Mouse (Mus musculus) midbrain, embryonic 15.5 days (tissue): ENCODE measurements around the gene Ano2. TPM values are rescaled to one million over a fixed set of nuclear protein-coding genes. Genes with fewer than 3 reads are reported as not detected.

Source experiments
- ATAC-seq: fragments of 200-750 bp; cut with Nextera tagmentation; replicated peaks from 2 replicates; pipeline ENCODE4 v1.8.0; 2017; ENCODE audit warnings: moderate TSS enrichment
- H3K27ac ChIP-seq: fragments of 300-500 bp; sonication (generic); 2 replicates; pipeline ENCODE4 v1.5.1; 2015; ENCODE audit warnings: mild to moderate bottlenecking, inconsistent platforms
- H3K27me3 ChIP-seq: fragments of 300-500 bp; sonication (generic); replicated peaks from 2 replicates; pipeline ENCODE4 v1.6.1; 2015; ENCODE audit warnings: inconsistent platforms
- H3K36me3 ChIP-seq: fragments of 300-500 bp; sonication (generic); replicated peaks from 2 replicates; pipeline ENCODE4 v1.6.1; 2015; ENCODE audit warnings: inconsistent platforms
- H3K4me1 ChIP-seq: fragments of 300-500 bp; sonication (generic); 2 replicates; pipeline ENCODE4 v1.6.1; 2015; ENCODE audit warnings: inconsistent platforms
- H3K4me2 ChIP-seq: fragments of 300-500 bp; sonication (generic); 2 replicates; pipeline ENCODE4 v1.6.1; 2015; ENCODE audit warnings: inconsistent platforms, mild to moderate bottlenecking, moderate library complexity
- H3K4me3 ChIP-seq: fragments of 300-500 bp; sonication (generic); 2 replicates; pipeline ENCODE4 v1.5.1; 2015; ENCODE audit warnings: mild to moderate bottlenecking, inconsistent platforms
- H3K9ac ChIP-seq: fragments of 300-500 bp; sonication (generic); 2 replicates; pipeline ENCODE4 v1.6.1; 2015; ENCODE audit warnings: mild to moderate bottlenecking, inconsistent platforms
- H3K9me3 ChIP-seq: fragments of 300-500 bp; sonication (generic); 2 replicates; pipeline ENCODE4 v1.6.1; 2016; ENCODE audit warnings: inconsistent platforms
- WGBS: fragments of 180-500 bp; shearing (Covaris S2); methylation state at CpG from one replicate; pipeline ENCODE4 v1.1.7; 2015; ENCODE audit warnings: mixed read lengths; 5-methylcytosine and 5-hydroxymethylcytosine counted together
- polyA plus RNA-seq: library from polyadenylated mRNA; unstranded; fragments of >200 nt; fragmentation: Nextera tagmentation; extraction: Ambion mirVana; gene quantifications from 2 replicates; pipeline ENCODE4 v1.2.1, GENCODE M21; 2015

The Ano2 gene
- polyA plus RNA-seq, 1 experiment from 2014 or later: 0.19 TPM

DNA sequence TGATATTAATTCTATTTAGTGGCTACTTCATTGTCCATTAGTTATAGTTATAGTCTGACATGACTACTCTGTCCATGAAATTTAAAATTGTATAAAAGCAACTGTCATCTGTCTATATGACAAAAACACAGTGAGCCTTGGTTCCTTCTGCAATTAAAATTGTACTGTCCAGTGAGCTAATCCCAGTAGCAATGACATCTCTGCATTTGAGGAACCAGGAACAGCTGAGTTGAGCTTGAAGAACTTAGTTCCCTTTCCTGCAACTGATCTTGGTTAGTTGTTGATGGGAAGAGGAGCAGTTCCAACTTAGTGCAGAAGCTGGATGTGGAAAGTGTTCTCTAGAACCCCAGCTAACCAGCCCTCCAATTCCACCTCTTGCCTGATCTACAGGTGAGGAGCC is 4.8 kb upstream of the Ano2 start:
- ATAC-seq: no peak
- H3K36me3 ChIP-seq: no peaks in the 10 kb centered on the region
- no peak overlapping the region for H3K4me3 ChIP-seq

DNA sequence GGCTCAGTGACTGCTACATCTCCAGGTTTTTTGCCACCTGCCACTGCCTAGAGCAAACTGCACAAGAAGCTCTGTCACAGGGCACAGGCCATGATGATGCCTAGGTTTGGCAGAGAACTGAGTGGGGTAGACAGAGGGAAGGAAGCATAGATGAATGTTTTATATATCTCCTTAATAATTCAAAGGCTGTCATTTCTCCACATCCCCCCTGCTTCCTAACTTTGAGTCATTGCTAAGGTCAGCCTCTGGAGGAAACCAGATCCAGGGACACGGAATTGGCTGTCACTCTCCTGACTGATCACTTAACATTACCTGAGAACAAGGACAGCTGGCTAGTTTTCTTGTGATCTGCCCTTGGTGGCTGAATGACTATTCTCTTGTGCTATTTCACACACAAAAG is 2.2 kb upstream of the Ano2 start:
- no peak overlapping the region for H3K4me3 ChIP-seq
- no peaks in the 10 kb centered on the region for H3K36me3 ChIP-seq
- 0 out of 2 replicates have a peak, but pooled peaks cover 3% of the 10 kb centered on the region for H3K27me3 ChIP-seq
- H3K9me3 ChIP-seq: no peaks in the 10 kb centered on the region
- no peak for ATAC-seq
- 68% methylated on average over 1 of the region's 1 CpGs for WGBS
- H3K4me1 ChIP-seq: peaks cover 14% of the 10 kb centered on the region
- no peak overlapping the region for H3K27ac ChIP-seq
- H3K9ac ChIP-seq: no peak overlapping the region
- H3K4me2 ChIP-seq: no peak overlapping the region

More for the DNA sequence above, 4.8 kb upstream of the Ano2 start:
- Histone ChIP-seq H3K9me3 (no peaks in the 10 kb centered on the region), H3K9ac (no peak overlapping the region), H3K4me2 (no peak overlapping the region), H3K27ac (no peak overlapping the region), H3K27me3 (no peaks in the 10 kb centered on the region), H3K4me1 (peaks cover 10% of the 10 kb centered on the region)

DNA sequence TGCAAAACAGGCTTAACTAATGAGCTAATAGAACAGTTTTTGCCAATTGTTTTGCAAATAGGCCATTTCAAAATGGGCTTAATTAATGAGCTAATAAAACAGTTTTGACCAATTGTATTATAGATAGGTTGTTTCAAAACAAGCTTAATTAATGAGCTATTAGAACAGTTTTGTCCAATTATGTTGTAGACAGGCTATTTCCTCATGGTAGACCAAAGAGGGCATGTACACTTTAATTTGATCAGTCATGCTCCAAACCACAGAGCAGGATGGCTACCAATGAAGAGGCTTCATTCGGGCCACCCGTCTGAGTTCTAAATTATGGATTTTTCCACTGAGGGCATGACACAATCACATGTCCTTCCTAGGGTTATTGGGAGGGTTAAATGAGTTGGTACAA is 10.9 kb downstream of the Ano2 start:
- H3K9ac ChIP-seq: no peak overlapping the region
- no peaks in the 10 kb centered on the region for H3K9me3 ChIP-seq
- no peaks in the 10 kb centered on the region for H3K27me3 ChIP-seq
- ATAC-seq: no peak
- H3K4me3 ChIP-seq: no peak overlapping the region
- H3K27ac ChIP-seq: no peak overlapping the region
- no peaks in the 10 kb centered on the region for H3K4me1 ChIP-seq
- H3K4me2 ChIP-seq: no peak overlapping the region
- H3K36me3 ChIP-seq: no peaks in the 10 kb centered on the region
- 86% methylated on average over 2 of the region's 2 CpGs for WGBS

DNA sequence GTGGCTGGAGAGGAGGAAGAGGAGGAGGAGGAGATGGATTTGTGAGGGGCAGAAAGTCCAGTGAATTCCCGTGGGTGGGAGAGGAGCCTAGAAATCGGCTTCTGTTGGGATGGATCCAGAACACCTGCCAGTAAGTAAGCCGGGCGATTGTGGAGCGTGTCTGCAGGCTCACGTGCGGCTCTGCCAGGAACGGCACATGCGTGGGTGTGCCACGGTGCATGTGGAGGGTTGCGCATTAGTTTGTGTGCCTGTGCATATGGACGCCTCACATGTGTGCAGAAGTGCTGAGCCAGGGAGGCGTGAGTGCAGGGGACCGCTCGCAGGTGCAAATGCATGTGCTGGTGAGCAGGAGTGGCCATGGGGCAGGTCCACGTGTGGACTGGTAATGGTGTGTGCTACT is 21.0 kb downstream of the Ano2 start:
- Histone ChIP-seq H3K9ac (no peak overlapping the region), H3K36me3 (no peaks in the 10 kb centered on the region), H3K4me2 (no peak overlapping the region), H3K27ac (no peak overlapping the region), H3K4me3 (no peak overlapping the region), H3K27me3 (no peaks in the 10 kb centered on the region), H3K4me1 (no peaks in the 10 kb centered on the region), H3K9me3 (no peaks in the 10 kb centered on the region)
- no peak for ATAC-seq
- 90% methylated on average over 16 of the region's 16 CpGs for WGBS

DNA sequence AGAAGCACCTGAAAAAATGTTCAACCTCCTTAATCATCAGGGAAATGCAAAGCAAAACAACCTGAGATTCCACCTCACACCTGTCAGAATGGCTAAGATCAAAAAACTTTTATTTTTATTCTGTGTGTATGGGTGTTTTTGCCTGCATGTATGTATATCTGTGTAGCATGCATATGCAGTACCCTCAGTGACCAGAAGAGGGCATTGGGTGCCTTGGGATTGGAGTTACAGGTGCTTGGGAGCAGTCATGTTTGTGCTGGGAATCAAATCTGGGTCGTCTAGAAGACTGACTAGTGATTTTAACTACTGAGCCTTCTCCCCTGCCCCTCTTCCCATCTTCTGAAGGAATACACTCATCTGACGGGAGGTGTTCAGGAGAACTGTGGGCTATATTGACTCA is 36.2 kb downstream of the Ano2 start:
- Histone ChIP-seq H3K9me3 (no peaks in the 10 kb centered on the region), H3K36me3 (no peaks in the 10 kb centered on the region), H3K4me2 (no peak overlapping the region), H3K27ac (no peak overlapping the region), H3K27me3 (no peaks in the 10 kb centered on the region), H3K4me3 (no peak overlapping the region), H3K9ac (no peak overlapping the region), H3K4me1 (no peaks in the 10 kb centered on the region)
- 87% methylated on average over 2 of the region's 2 CpGs for WGBS
- no peak for ATAC-seq

DNA sequence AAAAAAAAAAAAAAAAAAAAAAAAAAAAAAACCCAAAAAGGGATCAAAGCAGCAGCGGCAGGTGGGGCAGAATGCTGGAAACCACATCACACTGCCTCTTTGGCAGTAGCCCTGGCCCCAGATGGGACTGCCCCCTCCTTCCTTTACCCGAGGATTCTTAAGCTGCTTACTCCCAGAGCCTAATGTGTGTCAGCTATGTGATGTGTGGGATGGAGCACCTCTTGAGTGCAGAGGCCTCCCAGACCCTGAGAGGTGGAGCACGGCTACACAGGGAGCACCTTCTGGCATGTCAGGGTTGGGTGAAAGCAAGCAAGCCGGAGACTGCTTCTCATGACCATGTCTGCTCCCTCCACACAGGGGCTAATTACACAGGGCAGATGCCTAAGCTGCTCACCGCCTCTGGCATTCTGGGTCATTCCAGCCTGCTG is 37.3 kb downstream of the Ano2 start:
- no peaks in the 10 kb centered on the region for H3K4me1 ChIP-seq
- H3K27ac ChIP-seq: no peak overlapping the region
- H3K9me3 ChIP-seq: no peaks in the 10 kb centered on the region
- no peak overlapping the region for H3K4me3 ChIP-seq
- no peaks in the 10 kb centered on the region for H3K27me3 ChIP-seq
- H3K36me3 ChIP-seq: no peaks in the 10 kb centered on the region
- ATAC-seq: no peak; the same call in 1 of the 2 replicates
- no peak overlapping the region for H3K4me2 ChIP-seq
- 52% methylated on average over 5 of the region's 5 CpGs for WGBS
- no peak overlapping the region for H3K9ac ChIP-seq

DNA sequence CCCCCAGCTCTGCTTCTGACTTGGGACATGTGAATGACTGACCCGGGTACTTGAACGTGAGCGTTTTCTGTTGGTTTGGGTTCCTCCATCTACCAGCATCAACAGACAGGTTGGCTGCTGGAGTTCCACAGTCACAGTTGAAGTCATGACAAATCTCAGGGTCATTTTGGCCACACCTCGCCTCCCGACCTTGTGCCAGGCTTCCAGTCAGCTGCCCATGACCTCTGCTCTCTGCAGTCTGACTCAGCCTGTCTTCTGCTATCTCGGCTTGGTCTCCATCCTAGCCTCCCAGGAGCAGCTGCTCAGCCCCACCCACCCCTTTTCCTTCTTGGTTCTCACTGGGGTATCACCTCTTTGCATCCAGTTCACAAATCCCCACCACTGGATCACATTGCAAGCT is 39.3 kb downstream of the Ano2 start:
- H3K4me3 ChIP-seq: no peak overlapping the region
- ATAC-seq: no peak
- no peaks in the 10 kb centered on the region for H3K9me3 ChIP-seq
- H3K9ac ChIP-seq: no peak overlapping the region
- 85% methylated on average over 6 of the region's 6 CpGs for WGBS
- H3K4me2 ChIP-seq: no peak overlapping the region
- H3K27me3 ChIP-seq: no peaks in the 10 kb centered on the region
- H3K36me3 ChIP-seq: no peaks in the 10 kb centered on the region
- no peak overlapping the region for H3K27ac ChIP-seq
- no peaks in the 10 kb centered on the region for H3K4me1 ChIP-seq

DNA sequence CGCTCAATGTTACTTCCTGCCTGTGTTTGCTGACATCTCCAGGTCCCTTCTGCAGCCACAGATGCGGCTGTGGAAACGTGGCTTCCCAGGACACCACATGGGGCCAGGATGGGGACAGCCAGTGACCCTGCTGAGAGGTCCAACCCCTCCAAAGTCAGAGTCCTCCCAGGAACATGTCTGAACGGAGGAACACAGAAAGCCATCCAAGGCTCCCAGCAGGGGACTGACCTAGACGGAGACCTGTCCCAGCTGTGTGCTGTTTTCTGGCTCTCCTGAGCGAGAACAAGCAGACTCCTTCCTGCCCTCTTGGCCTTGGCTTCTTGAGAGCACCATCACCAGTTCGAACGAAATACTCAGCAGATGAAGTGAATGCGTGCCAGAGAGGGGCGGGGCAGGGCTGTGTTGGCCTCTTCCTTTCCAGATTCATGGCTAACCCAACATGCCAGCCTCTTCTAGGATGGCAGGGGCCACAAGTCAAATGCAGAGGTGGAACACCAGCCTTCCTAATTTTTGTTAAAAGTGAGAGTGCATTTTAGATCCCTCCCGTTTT is 39.8 kb downstream of the Ano2 start:
- H3K36me3 ChIP-seq: no peaks in the 10 kb centered on the region
- no peak overlapping the region for H3K9ac ChIP-seq
- no peaks in the 10 kb centered on the region for H3K27me3 ChIP-seq
- no peak overlapping the region for H3K4me3 ChIP-seq
- no peaks in the 10 kb centered on the region for H3K9me3 ChIP-seq
- H3K4me2 ChIP-seq: no peak overlapping the region
- ATAC-seq: no peak
- no peaks in the 10 kb centered on the region for H3K4me1 ChIP-seq
- no peak overlapping the region for H3K27ac ChIP-seq
- WGBS: 68% methylated on average over 11 of the region's 11 CpGs

DNA sequence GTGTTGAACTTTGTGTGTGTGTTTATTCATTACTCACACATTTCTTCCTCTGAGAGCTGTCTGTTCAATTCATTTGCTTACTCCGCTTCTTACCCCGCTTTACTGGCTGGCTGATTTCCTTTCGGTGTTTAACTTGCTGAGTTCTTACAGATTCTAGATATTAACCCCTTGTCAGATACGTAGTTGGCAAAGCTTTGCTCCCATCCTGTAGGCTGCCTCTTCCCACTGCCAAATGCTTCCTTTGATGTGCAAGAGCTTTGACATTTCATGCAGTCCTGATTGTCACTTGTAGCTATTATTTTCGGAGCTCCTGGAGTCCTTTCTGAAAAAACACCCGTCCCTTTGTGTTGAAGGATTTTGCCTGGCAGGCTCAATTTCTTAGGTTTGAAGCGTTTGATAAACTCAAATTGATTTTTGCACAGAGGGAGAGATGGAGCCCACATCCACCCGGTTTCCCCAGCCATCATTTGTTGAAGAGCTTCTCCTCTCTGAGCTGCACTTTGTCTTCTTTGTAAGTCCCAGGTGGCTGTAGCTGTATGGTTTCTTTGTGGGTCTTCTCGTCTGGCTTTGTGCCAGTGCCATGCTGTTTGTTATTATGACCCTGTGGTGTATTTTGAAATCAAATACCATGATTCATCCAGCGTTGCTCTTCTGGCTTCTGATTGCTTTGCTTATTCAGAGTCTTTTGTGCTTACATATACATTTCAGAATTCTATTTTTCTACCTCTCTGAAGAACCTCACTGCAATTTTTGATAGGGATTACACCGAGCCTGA is 47.5 kb downstream of the Ano2 start:
- Histone ChIP-seq H3K4me2 (no peak overlapping the region), H3K9ac (no peak overlapping the region), H3K27me3 (no peaks in the 10 kb centered on the region), H3K4me1 (no peaks in the 10 kb centered on the region), H3K27ac (no peak overlapping the region), H3K4me3 (no peak overlapping the region), H3K9me3 (no peaks in the 10 kb centered on the region), H3K36me3 (no peaks in the 10 kb centered on the region)
- peak; percentile 62; the same call in 1 of the 2 replicates for ATAC-seq
- 29% methylated on average over 11 of the region's 11 CpGs for WGBS

DNA sequence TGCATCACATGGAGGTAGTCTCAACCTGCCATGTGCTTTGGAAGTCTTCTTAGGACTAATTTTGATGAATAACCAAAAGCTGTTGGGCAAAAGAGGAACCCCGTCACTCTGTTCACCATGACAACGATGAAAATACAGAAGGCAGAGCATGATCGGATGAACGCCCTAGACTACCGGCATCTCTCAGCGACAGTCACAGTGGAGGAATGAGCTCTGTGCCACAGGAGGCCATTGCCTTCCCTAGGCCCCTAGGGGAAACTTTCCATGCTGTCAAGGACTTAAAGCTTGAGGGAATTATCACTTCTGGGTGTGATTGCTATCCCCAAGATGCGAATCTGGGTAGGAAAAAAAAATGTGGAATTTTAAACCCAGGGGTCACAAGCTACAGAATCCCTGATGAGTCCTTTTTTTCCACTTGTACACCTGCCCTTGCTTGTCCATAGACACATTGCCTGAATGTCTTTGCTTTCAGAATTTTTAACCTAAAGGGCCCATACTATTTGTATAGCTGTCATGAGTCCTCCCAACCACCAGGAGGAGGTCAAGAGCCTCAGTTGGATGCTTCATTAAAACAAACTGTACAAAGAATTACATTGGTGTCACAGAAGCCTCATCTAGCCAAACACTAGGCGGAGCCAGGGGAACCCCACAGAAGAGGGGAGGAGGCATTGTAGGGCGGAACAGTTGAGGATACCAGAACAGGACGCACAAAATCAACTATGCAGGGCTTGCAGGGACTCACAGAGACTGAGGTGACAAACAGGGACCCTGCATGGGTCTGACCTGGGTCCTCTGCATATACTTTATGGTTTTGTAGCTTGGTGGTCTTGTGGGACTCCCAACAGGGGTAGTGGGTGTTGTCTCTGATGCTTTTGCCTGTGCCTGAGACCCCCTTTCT is 53.2 kb downstream of the Ano2 start:
- Histone ChIP-seq H3K9ac (no peak overlapping the region), H3K27me3 (no peaks in the 10 kb centered on the region), H3K36me3 (no peaks in the 10 kb centered on the region), H3K9me3 (no peaks in the 10 kb centered on the region), H3K4me2 (no peak overlapping the region), H3K27ac (no peak overlapping the region), H3K4me1 (no peaks in the 10 kb centered on the region), H3K4me3 (no peak overlapping the region)
- WGBS: 89% methylated on average over 10 of the region's 10 CpGs
- ATAC-seq: no peak

DNA sequence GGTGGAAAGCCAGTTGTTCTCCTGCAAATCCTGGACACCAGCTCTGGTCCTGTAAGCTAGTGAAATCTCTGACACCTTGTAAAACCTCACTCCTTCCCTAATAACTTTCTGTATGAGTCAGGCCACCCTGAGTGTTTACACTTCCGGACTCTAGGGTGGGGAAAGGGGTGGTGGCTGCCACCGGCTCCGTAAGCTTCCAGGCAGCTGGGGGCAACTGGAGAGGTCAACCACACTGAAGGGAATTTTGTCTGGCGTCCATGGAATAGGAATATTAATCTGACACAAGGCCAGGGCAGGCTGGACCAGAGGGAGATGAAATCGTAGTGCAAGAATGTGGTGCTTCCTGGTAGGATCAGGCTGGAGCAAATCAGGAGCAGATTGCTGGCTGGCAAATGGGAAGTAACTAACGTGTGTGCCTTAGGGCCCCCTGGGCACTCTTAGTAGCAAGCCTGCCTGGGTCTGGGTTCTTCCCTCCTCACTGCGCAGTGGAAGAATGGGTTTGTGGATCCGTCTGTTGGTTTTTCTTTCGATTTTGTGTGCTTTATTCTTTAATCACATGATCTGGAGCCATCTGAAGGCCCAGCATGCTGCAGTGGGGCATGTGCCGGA is 57.2 kb downstream of the Ano2 start:
- Histone ChIP-seq H3K36me3 (no peaks in the 10 kb centered on the region), H3K4me2 (no peak overlapping the region), H3K9ac (no peak overlapping the region), H3K27ac (no peak overlapping the region), H3K9me3 (no peaks in the 10 kb centered on the region), H3K4me1 (0 out of 2 replicates have a peak, but pooled peaks cover 2% of the 10 kb centered on the region), H3K4me3 (no peak overlapping the region), H3K27me3 (no peaks in the 10 kb centered on the region)
- 78% methylated on average over 10 of the region's 10 CpGs for WGBS
- no peak for ATAC-seq

DNA sequence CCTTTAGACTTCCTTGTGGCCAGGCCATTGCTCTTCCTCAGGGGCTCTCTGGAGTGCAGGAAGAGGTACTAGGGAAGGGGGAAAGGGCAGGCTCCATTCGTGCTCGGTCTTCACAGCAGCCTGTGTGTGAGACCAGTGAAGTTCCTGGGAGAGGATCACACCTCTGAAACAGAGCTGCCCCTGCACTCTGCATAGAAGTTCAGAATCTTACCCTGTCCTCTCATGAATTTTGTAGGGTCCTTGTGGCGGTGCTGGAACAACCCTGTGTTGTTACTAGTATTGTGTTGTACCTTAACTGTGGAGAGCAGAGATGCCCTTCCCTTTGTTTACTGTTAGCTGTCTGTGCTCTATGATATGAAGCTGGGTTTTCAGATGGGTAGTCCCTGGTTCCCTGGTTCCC is 58.4 kb downstream of the Ano2 start:
- Histone ChIP-seq H3K4me1 (0 out of 2 replicates have a peak, but pooled peaks cover 2% of the 10 kb centered on the region), H3K27me3 (no peaks in the 10 kb centered on the region), H3K9me3 (no peaks in the 10 kb centered on the region), H3K27ac (no peak overlapping the region), H3K9ac (no peak overlapping the region), H3K4me2 (no peak overlapping the region), H3K4me3 (no peak overlapping the region), H3K36me3 (no peaks in the 10 kb centered on the region)
- WGBS: 72% methylated on average over 3 of the region's 3 CpGs
- ATAC-seq: no peak
